Mouse (Mus musculus) heart, postnatal 0 days (tissue): Measurements from ENCODE around the gene Cebpg. TPM values are rescaled to one million over a fixed set of nuclear protein-coding genes. Genes with fewer than 3 reads are reported as not detected.

Source experiments
- ATAC-seq: fragments of 200-750 bp; cut with Nextera tagmentation; 2 replicates; pipeline ENCODE4 v1.8.0; 2017; ENCODE audit warnings: low read depth, moderate number of reproducible peaks, moderate library complexity; ENCODE audit not compliant: insufficient read depth
- DNase-seq: peaks from one replicate; pipeline ENCODE4 v3.0.0-alpha.2; 2016; ENCODE audit warnings: low spot score
- H3K27ac ChIP-seq: fragments of 300-500 bp; sonication (generic); 2 replicates; pipeline ENCODE4 v1.5.1; 2014; ENCODE audit warnings: low read depth, mild to moderate bottlenecking
- H3K27me3 ChIP-seq: fragments of 300-500 bp; sonication (generic); 2 replicates; pipeline ENCODE4 v1.6.1; 2014; ENCODE audit warnings: low read length, mixed read lengths; ENCODE audit not compliant: control insufficient read depth, insufficient read depth
- H3K36me3 ChIP-seq: fragments of 300-500 bp; sonication (generic); replicated peaks from 2 replicates; pipeline ENCODE4 v1.6.1; 2014; ENCODE audit warnings: low read length, mixed read lengths; ENCODE audit not compliant: control insufficient read depth, insufficient read depth
- H3K4me1 ChIP-seq: fragments of 300-500 bp; sonication (generic); 2 replicates; pipeline ENCODE4 v1.6.1; 2014; ENCODE audit warnings: antibody characterized with exemption; ENCODE audit not compliant: control insufficient read depth, insufficient read depth
- H3K4me2 ChIP-seq: fragments of 300-500 bp; sonication (generic); 2 replicates; pipeline ENCODE4 v1.6.1; 2014; ENCODE audit warnings: low read depth, mild to moderate bottlenecking, low read length, moderate library complexity
- H3K4me3 ChIP-seq: fragments of 300-500 bp; sonication (generic); 2 replicates; pipeline ENCODE4 v1.5.1; 2014; ENCODE audit warnings: low read depth, low read length
- H3K9ac ChIP-seq: fragments of 300-500 bp; sonication (generic); replicated peaks from 2 replicates; pipeline ENCODE4 v1.6.1; 2014; ENCODE audit warnings: low read depth, low read length, mixed read lengths
- H3K9me3 ChIP-seq: fragments of 300-500 bp; sonication (generic); replicated peaks from 2 replicates; pipeline ENCODE4 v1.6.1; 2016; ENCODE audit warnings: low read length; ENCODE audit not compliant: control insufficient read depth
- CTCF ChIP-seq: IDR thresholded peaks from 2 replicates; pipeline ENCODE4 v1.5.1; 2016; ENCODE audit warnings: antibody characterized with exemption, control low read depth, low read depth
- EP300 ChIP-seq: IDR thresholded peaks from 2 replicates; pipeline ENCODE4 v1.6.1; 2016; ENCODE audit warnings: antibody characterized with exemption, low read depth
- WGBS: fragments of 180-500 bp; shearing (Covaris S2); extraction: QIAGEN DNeasy Blood & Tissue Kit; methylation state at CpG from one replicate; pipeline ENCODE4 v1.1.7; 2014; 5-methylcytosine and 5-hydroxymethylcytosine counted together
- polyA plus RNA-seq: library from polyadenylated mRNA; unstranded; fragments of >200 nt; fragmentation: Nextera tagmentation; extraction: Ambion mirVana; gene quantifications from 2 replicates; pipeline ENCODE4 v1.2.1, GENCODE M21; 2015
- total RNA-seq: library from RNA; depleted of rRNA; stranded (reverse); fragments of >200 nt; gene quantifications from 2 replicates; pipeline ENCODE4 v1.2.3, GENCODE M21; 2014; ENCODE audit warnings: low replicate concordance

Gene Cebpg
- total and polyA plus RNA-seq, 2 experiments from 2014 or later: 9.1 to 13.4 TPM

DNA sequence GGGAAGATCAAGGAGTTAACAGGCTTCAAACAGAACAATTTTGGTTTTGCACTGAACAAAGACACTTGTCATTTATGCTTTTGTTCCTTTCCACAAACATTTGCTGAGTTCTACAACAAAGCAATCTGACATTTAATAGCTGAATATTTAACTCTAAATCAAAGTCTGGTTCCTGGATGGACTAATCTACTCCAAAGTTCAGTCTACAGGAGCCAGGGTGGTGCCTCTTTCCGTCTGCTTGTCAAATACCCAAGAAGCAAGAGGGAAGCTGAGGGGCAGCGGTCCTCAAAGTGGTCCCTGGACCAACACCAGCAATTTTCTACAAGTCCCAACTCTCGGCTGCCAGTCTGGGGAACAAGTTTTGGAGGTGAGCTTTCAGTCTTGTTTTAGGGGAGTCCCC is 3.2 kb downstream of the Cebpg start:
- no peak for ATAC-seq
- 89% methylated on average over 3 of the region's 3 CpGs for WGBS
- H3K9ac ChIP-seq: no peak overlapping the region

DNA sequence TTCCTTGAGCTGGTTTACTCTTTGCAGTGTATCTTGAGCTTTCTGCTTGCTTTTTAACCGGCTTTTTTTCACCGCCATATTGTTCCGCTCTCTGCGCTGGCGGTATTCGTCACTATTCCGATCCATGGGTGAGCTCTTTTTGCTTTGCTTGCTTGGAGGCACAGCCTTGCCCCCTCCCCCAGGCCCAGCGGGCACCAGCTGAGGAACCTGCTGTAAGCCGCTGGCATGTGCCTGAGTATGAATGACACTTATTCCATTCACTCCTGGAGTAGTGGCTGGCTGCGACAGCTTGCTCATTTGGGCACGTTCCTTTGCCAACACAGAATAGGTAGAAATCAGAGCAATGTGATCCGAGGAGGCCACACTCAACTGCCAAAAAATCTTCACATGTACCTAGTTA is 5.8 kb downstream of the Cebpg start:
- peaks cover 6% of the 10 kb centered on the region; the same call in 1 of the 2 replicates for H3K4me1 ChIP-seq
- ATAC-seq: no peak
- no peak overlapping the region for H3K9ac ChIP-seq
- DNase-seq: no peak
- H3K27ac ChIP-seq: no peak overlapping the region
- H3K36me3 ChIP-seq: peaks cover 32% of the 10 kb centered on the region
- no peak overlapping the region for H3K4me2 ChIP-seq
- WGBS: 90% methylated on average over 12 of the region's 12 CpGs
- H3K27me3 ChIP-seq: no peaks in the 10 kb centered on the region
- H3K4me3 ChIP-seq: no peak overlapping the region
- H3K9me3 ChIP-seq: no peaks in the 10 kb centered on the region
- TF ChIP-seq EP300 (no peak), CTCF (no peak)

More for the DNA sequence above, 3.2 kb downstream of the Cebpg start:
- no peaks in the 10 kb centered on the region for H3K27me3 ChIP-seq
- peaks cover 6% of the 10 kb centered on the region; the same call in 1 of the 2 replicates for H3K4me1 ChIP-seq
- TF ChIP-seq EP300 (no peak), CTCF (no peak)
- no peak overlapping the region for H3K27ac ChIP-seq
- H3K9me3 ChIP-seq: no peaks in the 10 kb centered on the region
- no peak overlapping the region for H3K4me3 ChIP-seq
- DNase-seq: no peak
- no peak overlapping the region for H3K4me2 ChIP-seq
- peaks cover 10% of the 10 kb centered on the region for H3K36me3 ChIP-seq

DNA sequence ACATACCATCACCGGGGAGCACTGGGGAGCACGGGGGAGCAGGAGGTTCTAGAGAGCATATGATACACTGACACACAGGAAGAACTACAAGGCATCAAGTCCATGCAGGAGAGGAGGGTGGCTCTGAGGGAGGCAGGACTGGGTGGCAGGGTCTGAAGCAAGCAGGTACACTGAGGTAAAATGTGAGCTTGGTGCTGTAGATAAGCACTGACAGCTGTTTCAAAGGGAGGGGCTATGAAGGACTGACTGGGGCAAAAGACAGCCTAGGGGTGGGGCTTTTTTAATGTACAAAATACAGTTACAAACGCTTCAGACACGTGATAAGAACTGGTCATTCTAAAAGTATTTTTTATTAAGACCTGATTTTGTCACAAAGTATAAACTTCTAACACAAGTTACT is 10.3 kb downstream of the Cebpg start:
- Histone ChIP-seq H3K4me1 (no peaks in the 10 kb centered on the region), H3K4me2 (no peak overlapping the region), H3K9ac (no peak overlapping the region), H3K36me3 (peaks cover 57% of the 10 kb centered on the region), H3K4me3 (no peak overlapping the region), H3K27me3 (no peaks in the 10 kb centered on the region), H3K9me3 (no peaks in the 10 kb centered on the region), H3K27ac (no peak overlapping the region)
- WGBS: 88% methylated on average over 4 of the region's 4 CpGs
- no peak for DNase-seq
- TF ChIP-seq EP300: no peak
- no peak for TF ChIP-seq CTCF
- ATAC-seq: no peak

DNA sequence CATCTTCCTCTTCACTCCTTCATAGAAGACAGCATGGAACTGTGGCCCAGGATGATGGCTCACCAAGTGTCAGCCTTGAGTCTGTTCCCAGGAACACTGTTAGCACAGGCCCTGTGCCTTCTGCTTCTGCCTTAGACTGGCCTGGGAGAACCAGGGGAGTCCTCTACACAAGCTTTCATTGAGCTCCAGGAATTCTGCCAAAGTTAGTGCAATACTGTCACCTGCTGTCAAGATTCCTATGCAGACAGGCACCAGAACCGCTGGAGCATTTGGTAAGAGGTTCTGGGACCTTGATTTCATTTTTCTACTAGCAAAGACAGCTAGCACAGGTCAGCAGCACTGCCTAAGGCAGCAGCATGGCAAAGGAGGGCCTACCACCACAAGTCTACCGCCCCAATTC is 11.7 kb downstream of the Cebpg start:
- WGBS: 75% methylated on average over 2 of the region's 2 CpGs

DNA sequence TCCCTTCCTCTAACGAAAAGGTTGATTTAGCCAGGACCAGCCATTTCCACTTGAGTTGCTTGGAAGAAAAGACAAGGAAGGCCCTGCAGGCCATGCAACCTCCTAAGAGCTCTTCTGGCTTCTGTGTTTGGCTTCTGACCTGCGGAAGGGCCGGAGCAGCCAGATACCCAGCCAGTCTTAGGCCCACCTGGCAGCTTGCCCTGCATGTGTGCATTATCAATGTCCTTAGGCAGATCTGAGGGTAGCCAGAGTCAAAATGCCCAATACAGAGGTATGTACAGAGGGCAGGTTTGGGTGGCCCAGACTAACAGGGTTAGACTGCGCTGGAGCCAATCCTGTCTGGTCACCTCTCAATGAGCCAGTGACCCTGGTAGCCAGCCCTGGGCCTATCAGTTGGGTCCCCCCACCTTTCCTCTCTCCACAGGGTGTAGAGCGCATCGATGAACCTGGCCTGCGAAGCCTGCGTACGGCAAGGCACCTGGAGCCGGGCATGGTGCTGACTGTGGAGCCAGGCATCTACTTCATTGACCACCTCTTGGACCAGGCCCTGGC is 13.0 kb downstream of the Cebpg start:
- no peaks in the 10 kb centered on the region for H3K27me3 ChIP-seq
- 91% methylated on average over 10 of the region's 10 CpGs for WGBS
- TF ChIP-seq CTCF: no peak
- TF ChIP-seq EP300: no peak
- H3K4me1 ChIP-seq: no peaks in the 10 kb centered on the region
- ATAC-seq: no peak; the same call in 1 of the 2 replicates
- no peak overlapping the region for H3K9ac ChIP-seq
- H3K27ac ChIP-seq: no peak overlapping the region
- H3K4me2 ChIP-seq: no peak overlapping the region
- no peak overlapping the region for H3K4me3 ChIP-seq
- no peak for DNase-seq
- peaks cover 47% of the 10 kb centered on the region for H3K36me3 ChIP-seq
- H3K9me3 ChIP-seq: no peaks in the 10 kb centered on the region

More for the DNA sequence above, 11.7 kb downstream of the Cebpg start:
- Histone ChIP-seq H3K9ac (no peak overlapping the region), H3K4me1 (no peaks in the 10 kb centered on the region), H3K27me3 (no peaks in the 10 kb centered on the region), H3K27ac (no peak overlapping the region), H3K36me3 (peaks cover 47% of the 10 kb centered on the region), H3K9me3 (no peaks in the 10 kb centered on the region), H3K4me3 (no peak overlapping the region), H3K4me2 (no peak overlapping the region)
- 0 out of 2 replicates have a peak, but pooled peaks have one; percentile 6 for TF ChIP-seq CTCF
- TF ChIP-seq EP300: no peak
- no peak for ATAC-seq
- DNase-seq: no peak

DNA sequence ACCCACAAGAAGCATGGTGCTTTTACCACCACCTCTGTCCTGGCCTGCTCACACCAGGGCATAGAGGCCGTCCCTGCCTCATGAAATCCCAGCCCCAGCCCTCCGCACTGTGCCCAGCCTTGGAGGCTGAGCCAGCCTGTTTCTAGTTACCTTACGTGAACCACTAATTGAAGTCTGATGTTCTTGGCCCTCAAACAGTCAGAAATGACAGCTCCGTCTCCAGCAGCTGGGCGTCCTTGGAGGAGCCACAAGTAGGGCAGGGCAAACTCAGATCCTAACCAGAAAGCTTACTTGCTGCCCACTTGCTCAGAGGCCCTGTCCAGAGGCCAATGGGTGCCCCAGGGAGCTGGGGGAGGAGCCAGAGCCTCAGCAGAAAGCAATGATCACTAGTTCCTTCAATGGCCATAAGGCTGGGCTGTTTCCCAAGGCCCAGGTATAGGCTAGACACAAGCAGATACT is 13.6 kb downstream of the Cebpg start:
- WGBS: 88% methylated on average over 5 of the region's 5 CpGs
- H3K27ac ChIP-seq: no peak overlapping the region
- no peak for DNase-seq
- H3K4me3 ChIP-seq: no peak overlapping the region
- peaks cover 45% of the 10 kb centered on the region for H3K36me3 ChIP-seq
- H3K4me2 ChIP-seq: no peak overlapping the region
- no peaks in the 10 kb centered on the region for H3K4me1 ChIP-seq
- H3K27me3 ChIP-seq: no peaks in the 10 kb centered on the region
- no peak for ATAC-seq
- no peak overlapping the region for H3K9ac ChIP-seq
- no peaks in the 10 kb centered on the region for H3K9me3 ChIP-seq
- TF ChIP-seq CTCF (no peak), EP300 (no peak)
